Mouse (Mus musculus) left cerebral cortex, adult 11 months (tissue): Measurements from ENCODE around the gene Pitpnm1.
A peak's percentile ranks its signal among the peaks of the same experiment; 100 is the strongest.
"Not testable (repeated sequence)": the region's sequence is repeated elsewhere in the genome, so short reads cannot be mapped to it uniquely, and the experiment has no call there.

Experiments
- DNase-seq: peaks from one replicate; pipeline ENCODE4 v3.0.0; 2022; ENCODE audit warnings: low spot score

Pitpnm1 gene

GRCm38 (mm10) chr19:4119716-4120487 lies 20.1 kb downstream of the Pitpnm1 start:
- no peak for DNase-seq

- no peak for DNase-seq
These were observed 20.7 kb downstream of the Pitpnm1 start for GRCm38 (mm10) chr19:4120496-4120895.

- peak; percentile 96 for DNase-seq
These were observed 21.5 kb downstream of the Pitpnm1 start for GRCm38 (mm10) chr19:4121097-4121805.

- not testable (repeated sequence) for DNase-seq
These were observed 22.1 kb downstream of the Pitpnm1 start for GRCm38 (mm10) chr19:4121896-4122295.

GRCm38 (mm10) chr19:4122411-4123370 lies 22.9 kb downstream of the Pitpnm1 start:
- no peak for DNase-seq

DNA sequence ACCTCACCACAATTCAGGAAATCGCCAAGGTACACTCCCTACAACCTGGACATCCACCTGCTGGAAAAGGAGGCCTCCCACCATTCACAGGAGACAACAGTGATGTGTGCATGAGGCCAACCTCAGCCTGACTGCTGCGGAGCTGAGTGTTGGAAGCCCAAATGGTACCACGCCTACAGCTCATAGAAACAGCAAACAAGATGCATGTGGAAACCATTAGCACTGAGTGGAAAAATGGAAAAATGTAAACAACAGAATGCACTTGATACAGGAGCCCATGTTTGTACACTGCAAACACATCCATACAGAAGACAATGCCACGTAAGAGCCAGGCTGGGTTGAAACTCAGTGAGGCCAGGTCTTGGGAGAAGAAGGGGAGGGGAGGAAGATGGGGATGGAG lies 24.6 kb downstream of the Pitpnm1 start:
- DNase-seq = no peak

GRCm38 (mm10) chr19:4125268-4125667 lies 25.5 kb downstream of the Pitpnm1 start:
- DNase-seq = not testable (repeated sequence)

- peak; percentile 97 for DNase-seq
These were observed 26.2 kb downstream of the Pitpnm1 start, which contains the start of gene Aip for GRCm38 (mm10) chr19:4125741-4126696. TSS of gene Aip (minus strand) at chr19:4125858.

DNA sequence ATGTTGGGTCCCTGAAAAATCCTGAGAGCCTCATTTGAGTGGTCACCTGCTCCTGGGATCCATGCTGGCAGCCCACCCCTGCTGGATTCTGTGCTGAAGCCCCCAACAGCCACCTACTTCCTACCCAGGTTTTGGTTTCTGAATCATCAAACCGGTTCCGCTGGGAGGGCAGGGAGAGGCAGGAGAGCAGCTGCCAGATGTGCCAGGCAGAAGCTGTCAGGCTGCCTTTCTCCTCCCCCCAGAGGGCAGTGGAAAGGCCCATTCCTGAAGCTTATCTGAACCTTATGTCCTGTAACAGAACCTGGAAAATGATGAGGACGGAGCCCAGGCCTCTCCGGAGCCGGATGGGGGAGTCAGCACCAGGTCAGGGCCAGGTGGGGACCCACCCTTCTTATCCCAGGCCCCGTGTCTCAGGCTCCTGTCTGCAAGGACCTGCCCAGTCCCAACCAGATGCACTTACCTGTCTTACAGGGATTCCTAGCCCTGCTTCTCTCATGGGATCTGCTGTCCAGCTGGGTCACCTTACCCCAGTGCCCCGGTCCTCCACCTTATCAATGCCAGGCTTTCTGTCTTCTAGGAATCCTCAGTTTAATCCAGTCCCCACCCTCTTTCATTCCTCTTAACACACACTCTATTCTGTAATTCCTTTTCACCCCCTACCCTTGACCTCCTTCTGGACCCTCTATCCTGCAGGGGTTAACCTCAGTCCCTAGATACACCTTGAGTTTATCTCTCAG lies 27.1 kb downstream of the Pitpnm1 start:
- DNase-seq = no peak

GRCm38 (mm10) chr19:4129462-4129861 lies 29.7 kb downstream of the Pitpnm1 start:
- no peak for DNase-seq

DNA sequence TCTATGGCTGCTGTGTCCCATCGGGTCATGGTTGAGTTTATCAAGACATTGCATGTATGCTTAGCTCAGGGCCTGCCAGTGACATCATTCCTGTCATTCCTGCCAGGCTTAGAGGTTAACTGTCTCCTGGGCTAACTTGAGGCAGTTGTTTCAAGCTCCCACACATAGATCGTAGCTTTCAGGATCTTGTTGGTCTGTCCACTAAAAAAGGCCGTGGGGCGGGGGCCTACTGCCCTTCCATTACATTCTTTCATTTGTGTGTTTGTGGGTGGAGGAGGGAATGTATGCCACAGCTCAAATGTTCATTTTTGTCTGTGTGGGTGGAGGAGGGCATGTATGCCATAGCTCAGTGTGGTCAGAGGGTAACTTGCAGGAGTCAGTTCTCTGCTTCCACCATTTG lies 30.3 kb downstream of the Pitpnm1 start:
- no peak for DNase-seq

GRCm38 (mm10) chr19:4131075-4131474 lies 31.3 kb downstream of the Pitpnm1 start:
- no peak for DNase-seq

DNA sequence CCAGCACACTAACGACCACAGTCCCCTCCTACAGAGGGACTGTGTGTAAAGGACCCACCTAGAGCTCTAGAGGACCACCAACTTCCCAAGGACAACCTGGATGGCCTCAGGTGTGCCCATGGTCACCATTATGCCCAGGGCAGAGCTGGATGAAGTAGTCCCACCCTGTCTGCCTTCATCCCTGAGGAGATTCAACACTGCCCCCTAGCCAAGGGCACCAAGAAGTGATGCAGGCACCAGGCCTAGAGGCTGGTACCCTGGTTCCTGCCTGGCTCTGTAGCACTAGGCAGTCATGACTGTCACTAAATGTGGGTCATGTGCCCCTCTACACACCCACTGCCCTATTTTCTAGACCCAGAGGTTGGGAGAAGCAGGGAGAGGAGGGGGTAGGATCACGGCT lies 32.0 kb downstream of the Pitpnm1 start:
- no peak for DNase-seq

DNA sequence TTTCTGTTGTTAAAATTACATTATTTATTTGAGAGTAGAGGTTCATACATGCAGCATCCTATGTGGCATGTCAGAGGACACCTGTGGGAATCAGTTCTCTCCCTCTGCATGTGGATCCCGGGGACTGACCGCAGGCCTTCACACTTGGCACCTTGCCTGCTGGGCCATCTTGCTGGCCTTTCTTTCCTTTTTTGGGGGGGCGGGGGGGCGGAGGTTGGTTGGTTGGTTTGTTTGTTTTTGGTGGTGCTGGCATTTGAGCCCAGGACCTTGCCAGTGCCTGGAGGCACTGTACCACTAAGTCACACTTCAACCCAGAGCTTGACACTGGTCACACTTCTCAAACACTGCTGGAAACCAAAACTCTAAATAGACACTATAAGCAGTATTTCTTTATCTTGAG lies 34.6 kb downstream of the Pitpnm1 start:
- DNase-seq = no peak

DNA sequence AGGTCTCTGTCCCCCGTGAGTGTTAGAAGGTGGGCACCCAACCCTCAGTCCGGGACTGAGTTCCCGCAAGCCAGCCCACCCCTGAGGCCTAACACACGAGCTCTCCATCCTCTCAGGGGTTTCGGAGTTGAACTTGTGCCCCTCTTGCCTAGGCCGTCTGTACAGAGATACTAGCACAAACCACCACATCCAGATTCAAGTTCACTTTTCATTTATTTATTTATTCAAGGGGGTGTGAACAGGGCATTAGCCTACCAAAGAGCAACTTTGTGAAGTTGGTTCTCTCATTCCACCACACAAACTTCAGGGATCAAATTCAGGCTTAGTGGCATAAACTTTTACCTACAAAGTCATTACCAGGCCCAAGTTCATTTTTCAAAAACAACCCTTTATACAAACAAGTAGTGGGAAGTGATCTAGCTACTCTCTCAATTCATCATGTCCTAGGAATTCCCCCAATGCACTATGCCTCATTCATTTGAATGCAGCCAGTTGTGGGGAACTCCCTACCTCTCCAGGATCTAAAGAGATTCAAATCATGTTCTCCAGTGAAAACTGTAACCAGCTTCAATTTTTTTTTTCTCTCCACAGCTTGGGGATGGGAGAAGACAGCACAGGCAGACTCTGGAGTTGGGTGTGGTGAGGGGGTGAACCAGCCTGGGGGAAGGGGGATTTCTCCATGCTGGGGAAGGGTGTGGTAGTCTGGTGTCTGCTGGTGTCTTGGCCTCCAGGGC lies 35.6 kb downstream of the Pitpnm1 start:
- DNase-seq = not testable (repeated sequence)

- not testable (repeated sequence) for DNase-seq
These were observed 36.2 kb downstream of the Pitpnm1 start for GRCm38 (mm10) chr19:4135963-4136345.

DNA sequence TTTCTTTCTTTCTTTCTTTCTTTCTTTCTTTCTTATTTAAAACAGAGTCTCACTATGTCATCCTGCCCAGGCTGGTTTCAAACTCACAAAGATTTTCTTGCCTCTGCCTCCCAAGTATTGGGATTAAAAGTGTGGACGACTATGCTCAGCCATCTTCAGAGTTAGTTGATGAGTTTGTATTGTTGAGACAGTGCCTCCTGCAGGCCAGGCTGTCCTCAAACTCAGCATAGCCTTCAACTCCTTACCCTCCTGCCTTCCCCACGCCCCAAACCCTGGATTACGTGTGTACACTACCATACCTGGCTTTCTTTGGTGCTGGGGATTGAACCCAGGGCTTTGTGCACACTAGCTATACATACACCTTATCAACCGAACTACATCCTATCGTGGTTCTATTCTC lies 36.7 kb downstream of the Pitpnm1 start:
- DNase-seq = no peak

- no peak for DNase-seq
These were observed 38.1 kb downstream of the Pitpnm1 start for GRCm38 (mm10) chr19:4137913-4138312.

DNA sequence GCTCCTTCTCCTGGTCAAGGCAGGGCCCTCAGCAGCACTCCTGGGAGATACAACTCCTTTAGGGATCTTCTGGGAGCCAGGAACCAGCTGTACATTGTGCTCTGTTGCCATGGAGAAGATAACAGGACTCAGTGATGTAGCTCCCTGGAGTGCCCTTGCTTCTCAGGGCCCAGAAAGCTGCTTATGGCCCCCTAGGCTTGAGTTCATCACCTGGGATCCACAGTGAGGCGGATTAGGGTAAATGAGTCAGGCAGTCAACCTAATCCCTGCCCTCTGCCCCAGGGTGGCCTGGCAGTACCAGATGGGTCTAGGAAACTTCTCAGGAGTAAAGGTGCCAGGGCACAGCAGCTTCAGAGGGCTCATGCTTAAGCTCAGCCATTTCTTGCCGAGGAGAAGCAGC lies 39.6 kb downstream of the Pitpnm1 start, which contains the start of gene Gpr152:
Gene Gpr152, plus strand, starts transcription at position 342 of the 400 bp plus-strand sequence.
- no peak for DNase-seq

DNA sequence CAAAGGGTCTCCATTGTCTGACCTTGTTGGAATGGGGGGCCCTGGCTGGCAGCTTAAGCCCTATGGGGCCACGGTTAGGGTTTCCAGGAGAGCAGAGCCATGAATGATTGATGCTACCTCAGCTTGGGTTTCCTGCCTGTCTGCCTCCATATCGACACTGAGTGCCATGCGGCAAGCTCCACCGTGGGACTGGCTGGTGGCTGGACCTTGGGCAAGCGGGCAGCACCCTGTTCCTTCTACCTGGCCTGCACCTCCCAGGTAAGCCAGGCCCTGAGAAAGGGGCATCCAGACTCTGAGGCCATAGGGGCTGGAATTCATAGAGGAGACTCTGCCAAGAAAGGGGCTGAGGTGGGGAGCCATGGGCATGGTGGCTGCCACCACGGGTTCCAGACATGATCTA lies 40.3 kb downstream of the Pitpnm1 start:
- no peak for DNase-seq
